Mouse (Mus musculus) urinary bladder, postnatal 36 days (tissue): ENCODE measurements around the gene Thg1l.

Source experiments
- DNase-seq, 2 experiments: peaks; one replicate each; pipeline ENCODE4 v3.0.0; 2022; ENCODE audit warnings: low spot score in 2 of 2, mixed read lengths in 1 of 2

Thg1l gene

DNA sequence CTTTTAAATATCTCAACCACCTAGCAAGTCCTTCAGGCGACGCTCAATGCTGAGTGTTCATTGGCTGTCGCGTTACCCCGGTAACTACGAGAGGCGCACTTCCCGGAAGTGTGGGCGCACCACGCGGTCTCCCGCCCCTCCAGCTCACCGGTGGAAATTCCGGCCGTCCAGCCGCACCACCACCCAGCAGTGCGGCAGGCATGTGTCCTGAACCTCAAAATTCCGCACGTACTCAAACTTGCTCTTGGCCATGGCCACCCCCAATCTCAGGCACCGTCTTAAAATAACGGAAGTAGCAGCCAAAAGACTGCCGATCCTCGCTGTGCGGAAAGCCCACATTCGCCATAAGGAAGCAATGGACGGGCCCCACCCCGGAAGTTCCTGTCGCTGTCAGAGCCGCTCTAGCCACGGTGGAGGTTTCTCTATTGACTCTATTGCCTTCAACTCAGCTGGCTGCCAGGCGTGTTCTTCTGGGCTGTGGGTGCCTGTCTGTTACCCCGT is at the start of gene Thg1l:
Thg1l (minus strand) TSS at position 368 of the 501 bp plus-strand sequence.
- DNase-seq: peak; percentile 85 to 91

DNA sequence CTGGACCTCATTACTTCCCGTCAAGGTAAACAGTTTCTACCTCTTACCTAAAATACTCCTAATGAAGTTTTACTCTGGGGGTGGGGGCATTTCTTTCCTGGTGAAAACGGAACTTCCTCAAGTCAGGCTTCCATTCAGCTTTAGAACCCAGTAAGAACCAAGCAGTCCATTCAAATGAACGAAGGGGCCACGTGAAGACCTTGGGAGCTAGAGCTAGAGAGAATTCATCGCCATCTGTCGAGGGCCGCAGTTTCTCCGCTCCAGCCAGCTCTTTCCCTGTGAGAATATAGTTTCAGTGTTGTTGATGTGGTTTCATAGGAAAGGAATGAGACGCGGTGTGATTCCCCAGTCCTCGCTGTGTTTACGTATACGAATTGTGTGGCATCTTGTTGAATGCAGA is 36.8 kb upstream of the Thg1l start:
- no peak for DNase-seq

DNA sequence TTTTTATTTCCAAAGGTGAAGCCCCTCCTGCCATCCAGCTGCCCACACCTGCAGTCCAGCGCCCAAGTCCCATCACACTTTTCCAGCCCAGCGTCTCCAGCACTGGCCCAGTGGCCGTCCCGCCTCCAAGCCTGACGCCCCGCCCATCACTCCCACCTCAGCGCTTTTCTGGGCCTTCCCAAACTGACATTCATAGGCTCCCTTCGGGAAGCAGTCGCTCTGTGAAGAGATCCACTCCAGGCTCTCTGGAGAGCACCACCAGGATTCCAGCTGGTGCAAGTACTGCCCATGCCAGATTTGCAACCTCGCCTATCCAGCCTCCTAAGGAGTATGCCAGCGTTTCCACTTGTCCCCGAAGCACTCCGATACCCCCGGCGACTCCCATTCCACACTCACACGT is 36.3 kb upstream of the Thg1l start:
- DNase-seq: peak in 1 of 2 experiments; percentile 8

DNA sequence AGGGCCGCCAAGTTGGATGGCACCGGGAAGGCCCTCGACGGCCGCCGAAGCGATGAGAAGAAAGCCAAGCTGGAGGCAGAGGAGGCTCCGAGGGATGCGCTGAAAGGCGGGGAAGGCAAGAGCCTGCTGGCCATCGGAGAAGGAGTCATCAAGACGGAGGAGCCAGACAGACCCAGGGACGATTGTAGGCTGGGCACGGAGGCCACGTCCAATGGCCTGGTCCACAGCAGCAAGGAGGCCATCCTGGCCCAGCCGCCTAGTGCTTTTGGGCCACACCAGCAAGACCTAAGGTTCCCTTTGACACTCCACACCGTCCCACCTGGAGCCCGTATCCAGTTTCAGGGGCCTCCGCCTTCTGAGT is 25.6 kb upstream of the Thg1l start:
- no peak for DNase-seq

DNA sequence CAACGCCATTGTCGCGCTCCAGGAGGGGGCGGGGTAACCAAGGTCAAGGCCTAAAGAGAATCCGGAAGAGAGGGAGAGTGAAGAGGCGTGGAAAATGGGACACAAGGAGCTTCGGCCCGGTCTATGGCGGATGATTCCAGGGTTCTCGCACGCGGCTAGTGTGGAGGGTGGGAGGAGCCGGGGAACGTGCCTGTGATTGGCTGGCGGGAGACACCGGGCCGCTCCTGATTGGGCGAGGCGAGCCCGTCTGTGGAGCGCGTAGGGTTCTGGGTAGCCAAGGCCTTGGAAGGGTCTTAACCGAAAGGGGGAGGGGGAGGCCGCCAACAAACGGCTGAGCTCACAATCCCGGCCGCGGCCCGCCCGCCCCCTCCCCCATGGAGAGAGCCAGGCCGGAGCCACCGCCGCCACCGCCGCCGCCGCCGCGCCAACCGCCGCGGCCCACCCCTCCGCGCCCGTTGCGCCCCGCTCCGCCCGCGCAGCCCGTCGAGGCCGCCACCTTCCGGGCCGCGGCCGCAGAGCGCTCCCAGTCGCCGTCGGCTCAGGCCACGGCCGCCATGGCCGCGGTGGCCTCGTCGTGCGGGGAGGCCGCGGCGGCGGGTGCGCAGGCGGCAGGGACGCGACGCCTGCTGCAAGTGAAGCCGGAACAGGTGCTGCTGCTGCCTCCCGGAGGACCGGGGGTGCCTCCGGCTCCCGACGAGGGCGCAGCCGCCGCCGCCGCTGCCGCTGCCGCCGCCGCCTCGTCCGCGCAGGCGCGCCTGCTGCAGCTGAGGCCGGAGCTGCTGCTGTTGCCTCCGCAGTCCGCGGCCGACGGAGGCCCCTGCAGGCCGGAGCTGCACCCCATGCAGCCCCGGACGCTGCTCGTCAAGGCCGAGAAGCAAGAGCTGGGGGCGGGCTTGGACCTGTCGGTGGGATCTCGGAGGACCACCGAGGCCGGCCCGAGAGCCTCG is 24.9 kb upstream of the Thg1l start, which contains the start of gene Sox30:
Sox30 (plus strand) TSS at position 365 of the 947 bp plus-strand sequence.
- DNase-seq: peak; percentile 32 to 44

DNA sequence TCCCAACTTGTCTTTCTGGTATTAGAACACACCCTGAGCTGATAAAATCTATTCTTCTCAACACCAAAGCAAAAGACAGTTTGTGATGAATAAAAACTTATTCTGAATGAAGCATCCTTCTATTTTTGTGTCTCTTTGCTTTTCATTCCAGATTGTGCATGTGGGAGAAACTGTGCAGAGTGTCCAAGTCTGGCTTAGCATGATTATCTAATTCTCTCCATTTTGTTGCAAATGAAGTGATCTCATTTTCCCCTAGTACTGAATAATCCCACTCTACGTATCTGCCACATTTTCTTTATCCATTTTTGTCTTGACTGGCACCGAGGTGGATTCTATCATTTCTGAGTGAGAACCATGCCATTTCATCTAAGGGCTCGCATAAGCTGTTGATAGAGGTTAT is 20.8 kb upstream of the Thg1l start:
- DNase-seq: no peak

DNA sequence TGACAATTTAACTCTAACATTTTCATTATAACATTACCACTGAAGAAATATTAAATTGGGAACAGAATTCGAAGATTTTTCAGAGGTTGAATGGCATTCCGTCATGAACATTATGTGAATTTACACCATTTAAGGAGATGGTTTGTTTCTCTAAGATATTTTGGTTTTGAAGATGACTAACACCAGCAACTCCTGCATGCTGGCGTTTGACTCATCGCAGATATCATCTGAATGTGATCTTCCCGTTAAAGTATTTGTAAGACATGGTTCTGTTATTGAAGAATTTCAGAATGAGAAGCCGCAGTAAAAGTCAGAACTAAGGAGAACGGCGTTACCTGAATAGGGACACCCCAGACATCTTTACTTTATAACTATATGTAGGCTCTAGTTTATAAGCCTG is 19.2 kb upstream of the Thg1l start:
- DNase-seq: no peak

DNA sequence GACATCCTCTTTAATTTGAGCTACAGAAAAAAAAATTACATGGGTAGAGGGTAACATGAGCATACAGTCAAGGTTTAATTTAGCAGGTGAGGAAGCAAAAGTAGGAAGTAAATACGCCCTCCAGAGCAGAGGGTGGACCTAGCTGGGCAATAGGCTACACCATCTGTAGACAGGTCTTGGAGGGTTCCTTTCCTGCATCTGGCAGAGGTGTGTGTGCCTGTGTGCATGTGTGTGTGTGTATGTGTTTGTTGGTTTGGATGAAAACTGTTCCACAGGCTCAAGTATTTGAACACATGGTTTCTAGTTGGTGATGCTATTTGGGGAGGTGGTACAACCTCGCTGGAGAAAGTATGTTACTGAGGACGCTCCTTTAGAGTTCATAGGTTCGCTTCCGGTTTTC is 18.3 kb upstream of the Thg1l start:
- DNase-seq: no peak

DNA sequence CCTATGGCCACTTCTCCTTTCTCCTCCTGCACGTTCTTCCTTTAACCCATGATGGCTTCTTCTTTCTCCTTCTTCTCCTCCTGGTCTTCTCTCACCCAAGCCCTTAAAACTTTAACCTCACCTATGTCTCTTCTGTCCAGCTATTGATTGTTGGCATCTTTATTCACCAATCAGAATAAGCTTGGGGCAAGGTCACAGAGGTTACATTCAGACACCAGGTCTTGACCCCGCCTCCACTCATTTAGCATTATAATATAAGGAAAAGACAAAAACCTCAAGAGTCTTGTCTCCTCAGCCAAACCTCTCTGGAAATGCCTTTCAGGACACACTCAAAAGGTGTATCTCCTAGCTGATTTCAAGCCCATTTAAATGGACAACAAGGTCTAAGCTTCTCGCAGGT is 13.2 kb upstream of the Thg1l start:
- DNase-seq: no peak

DNA sequence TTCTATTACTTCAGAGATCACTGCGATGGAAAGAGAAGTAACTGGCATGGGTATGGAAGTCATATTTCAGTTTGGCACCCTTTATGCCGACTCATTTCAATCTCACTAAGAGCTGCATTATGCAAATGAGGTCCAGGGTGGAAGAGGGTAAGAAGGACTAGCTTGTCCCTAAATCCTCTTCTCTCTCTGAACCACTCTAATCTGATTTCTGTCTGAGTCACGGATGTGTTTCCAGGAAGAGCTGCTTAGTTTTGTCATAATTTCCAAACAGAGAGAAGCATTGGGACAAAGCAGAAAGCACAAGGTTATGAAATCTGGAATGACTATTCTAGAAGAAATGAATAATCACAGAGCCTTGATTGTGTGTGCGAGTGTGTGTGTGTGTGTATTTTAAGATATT is 11.6 kb upstream of the Thg1l start:
- DNase-seq: no peak

DNA sequence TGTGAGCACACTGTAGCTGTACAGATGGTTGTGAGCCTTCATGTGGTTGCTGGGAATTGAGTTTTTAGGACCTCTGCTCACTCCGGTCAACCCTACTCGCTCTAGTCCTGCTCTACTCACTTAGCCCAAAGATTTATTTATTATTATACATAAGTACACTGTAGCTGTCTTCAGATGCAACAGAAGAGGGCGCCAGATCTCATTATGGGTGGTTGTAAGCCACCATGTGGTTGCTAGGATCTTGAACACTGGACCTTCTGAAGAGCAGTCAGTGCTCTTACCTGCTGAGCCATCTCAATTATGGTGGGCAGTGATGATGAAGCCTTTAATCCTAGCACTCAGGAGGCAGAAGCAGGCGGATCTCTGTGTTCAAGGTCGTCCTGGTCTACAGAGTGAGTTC is 4.7 kb upstream of the Thg1l start:
- DNase-seq: no peak

DNA sequence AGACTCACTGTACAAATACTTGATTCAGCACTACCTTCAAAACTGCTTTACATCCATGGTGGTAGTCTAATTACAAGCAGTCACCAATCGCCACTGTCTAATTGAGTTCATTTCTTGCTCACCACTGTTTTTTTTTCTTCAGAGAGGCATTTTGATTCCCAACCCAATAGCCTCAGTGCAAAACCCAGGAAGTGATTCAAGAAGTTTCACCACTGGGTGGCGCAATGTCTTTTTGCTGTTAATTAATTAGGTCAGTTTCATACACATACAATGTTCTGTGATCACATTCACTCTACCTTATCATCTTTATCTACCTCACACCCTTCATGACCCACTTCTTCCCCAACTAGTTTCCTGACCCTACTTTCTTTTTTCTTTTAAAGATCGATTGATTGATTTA is 4.3 kb upstream of the Thg1l start:
- DNase-seq: no peak

DNA sequence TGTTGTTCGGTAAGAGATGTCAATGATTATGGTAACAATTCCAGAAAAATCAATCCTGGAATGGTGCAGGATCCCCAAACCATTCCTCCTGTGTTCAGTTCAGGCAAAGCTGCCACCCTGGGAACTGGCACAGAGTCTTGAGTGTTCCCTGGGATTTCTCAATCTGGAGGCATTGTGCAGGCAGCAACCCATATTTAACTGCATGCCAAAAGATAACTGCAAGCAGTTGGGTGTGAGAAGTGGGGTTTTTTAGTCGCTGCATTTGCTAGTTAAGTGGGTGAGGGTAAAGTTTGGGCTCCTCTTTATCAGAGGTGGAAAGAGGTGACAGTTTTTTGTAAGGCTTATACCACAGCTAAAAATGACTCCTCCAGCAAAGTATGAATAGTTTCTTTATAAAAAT is 7.8 kb downstream of the Thg1l start:
- no peak for DNase-seq

DNA sequence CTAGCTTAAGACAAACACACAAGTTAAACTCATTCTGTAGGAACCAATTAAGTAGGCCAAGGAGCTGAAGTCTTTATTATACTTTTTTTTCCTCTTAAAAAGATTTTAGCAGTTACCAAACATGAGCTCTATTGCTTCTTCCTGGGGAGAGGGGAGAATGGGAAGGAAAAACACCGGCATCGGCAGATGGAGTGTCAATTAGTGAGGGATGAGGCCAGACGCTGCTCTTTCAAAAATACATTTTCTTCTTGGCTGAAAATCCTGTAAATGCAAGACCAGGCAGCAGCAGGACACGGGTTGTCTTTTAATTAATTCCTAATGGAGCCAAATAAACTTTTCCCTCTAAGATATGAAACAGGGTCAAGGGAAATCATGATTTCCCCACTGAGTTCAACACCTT is 8.5 kb downstream of the Thg1l start:
- DNase-seq: no peak

DNA sequence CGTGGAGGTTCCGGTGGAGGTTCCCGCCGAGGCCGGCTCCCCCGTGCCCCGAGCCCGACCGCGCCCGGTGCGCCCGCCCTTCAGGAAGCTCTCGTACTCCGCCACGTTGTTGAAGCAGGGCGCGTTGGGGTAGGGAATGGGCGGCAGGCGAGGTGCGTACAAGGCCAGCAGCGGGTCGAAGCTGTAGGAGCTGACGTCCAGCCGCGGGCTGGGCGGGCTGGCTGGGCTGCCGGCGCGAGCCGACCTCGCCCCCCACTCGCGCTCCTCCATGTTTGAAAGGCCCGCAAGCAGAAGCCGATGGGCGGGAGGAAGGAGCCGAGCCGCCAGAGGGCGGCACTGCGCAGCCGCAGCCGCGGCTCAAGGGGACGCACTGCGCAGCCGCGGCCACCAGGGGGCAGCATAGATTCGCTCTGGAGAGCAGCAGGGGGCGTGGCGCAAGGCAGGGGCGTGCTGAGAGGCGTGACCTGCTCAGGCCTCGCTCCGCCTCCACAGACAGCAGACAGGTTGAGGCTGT is 10.6 kb downstream of the Thg1l start, which contains the start of gene Lsm11:
Lsm11 (minus strand) TSS at position 293 of the 514 bp plus-strand sequence.
- DNase-seq: peak; percentile 97 to 99

DNA sequence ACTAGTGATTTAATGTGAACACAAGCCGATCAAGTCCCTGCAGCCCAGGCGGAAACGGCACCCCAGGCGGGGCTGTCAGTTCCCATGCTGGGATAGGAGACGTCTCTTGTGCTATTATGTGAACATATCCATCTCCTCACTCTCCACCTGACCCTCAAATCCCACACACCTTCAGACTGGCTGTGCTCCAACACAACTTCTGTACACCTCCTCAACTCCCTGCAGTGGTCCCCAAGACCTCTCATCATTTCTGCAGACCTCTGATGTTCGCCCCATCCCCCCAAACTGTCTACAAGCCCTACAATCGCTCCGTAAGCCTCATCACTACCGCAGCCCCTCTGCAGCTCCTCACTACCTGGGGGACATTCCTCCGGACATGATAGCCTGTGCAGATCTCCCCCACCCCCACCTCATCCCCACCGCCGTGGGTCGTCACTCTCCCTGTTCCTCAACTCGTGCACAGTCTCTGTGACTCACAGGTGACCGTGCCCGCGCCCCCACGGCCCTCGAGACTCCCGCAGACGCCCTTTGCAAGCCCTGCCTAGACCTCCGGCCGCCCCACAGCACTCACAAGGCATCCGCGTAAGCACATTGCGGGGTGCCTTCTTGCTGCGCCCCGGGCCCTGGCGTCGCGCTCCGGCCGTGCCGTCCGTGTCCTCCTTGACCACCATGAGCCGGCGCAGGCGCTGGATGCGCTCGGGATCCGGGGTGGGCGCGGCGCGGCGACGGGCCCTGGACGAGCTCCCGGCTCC is 11.2 kb downstream of the Thg1l start:
- DNase-seq: peak in 1 of 2 experiments; percentile 6

DNA sequence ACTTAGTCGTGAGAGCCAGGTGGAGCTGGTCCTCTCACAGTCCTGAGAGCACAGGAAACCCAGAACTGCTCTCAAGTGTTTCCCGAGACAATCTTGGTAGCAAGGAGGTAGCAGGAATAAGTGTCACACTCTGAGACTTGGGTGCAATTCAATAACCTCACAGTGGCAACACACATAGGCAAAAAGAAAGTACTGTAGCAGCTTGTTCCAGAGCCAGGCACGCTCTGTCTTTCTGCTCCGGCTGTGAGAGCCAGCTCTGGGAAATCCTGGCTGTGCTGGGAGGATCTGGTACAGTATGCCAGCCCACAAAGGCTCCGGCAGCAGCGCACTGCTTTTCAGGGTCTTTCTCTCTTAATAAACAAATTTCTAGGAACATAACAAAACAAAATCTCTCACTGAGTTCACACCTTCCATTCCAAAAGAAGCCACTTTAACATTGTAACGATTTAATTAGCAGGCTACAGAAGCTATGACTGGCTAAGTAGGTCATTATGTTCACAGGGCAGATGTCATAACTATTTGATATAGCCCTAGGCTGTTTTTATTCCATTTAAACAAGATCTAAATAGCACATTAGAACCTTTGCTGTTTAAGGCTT is 12.1 kb downstream of the Thg1l start:
- no peak for DNase-seq

DNA sequence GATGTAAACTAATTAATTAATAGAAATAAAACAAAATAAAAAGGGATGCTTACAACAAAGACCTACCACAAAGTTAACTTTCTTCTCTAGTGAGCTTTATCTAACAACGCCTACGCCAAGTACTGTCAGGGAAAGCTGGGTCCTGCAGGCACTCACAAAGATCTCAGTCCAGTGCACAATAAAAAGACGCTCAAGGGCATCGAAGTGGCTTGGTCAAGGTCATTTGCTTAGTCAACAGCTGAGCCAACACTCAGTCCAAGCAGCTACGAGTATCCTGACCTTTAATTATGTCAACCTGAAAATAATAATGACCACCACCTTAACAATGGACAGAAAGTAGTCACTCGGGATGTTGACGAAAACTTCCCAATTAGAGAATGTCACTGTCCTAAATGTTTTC is 13.0 kb downstream of the Thg1l start:
- no peak for DNase-seq

DNA sequence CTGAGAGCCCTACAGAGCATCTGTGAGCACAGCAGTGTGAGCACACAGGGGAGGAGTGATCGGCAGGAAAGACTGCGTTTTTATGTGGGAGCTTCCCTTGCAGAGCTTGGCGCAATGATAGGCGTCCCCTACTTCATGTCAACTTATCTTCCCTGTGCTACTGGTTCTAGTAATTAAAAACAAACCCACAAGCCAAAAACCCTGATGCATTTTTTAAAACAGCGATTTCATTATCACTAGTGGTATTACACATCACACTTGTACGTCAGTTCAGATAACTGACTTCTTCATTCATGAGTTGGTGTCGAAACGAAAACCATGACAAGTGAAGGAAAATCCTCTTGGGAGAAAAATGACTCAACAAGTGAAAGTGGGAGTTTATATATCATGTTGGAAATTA is 16.4 kb downstream of the Thg1l start:
- no peak for DNase-seq

DNA sequence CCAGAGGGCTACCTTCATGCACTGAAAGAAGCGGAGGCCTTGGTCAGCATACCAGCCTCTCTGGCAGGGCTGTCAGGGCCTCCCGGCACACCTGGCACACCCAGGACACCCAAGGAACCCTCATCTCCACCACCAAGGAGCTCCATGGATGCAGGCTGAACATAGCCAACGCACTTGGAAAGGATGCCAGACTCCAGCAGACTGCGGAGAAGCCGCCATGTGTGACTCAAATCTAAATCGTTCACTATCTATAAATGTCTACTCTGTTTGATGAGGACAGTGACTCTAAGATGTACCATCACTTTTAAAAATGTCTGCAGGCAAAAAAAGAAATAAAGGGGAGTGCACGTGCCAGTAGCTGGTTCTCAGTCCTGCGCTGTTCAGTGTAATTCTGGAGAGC is 17.8 kb downstream of the Thg1l start:
- no peak for DNase-seq

DNA sequence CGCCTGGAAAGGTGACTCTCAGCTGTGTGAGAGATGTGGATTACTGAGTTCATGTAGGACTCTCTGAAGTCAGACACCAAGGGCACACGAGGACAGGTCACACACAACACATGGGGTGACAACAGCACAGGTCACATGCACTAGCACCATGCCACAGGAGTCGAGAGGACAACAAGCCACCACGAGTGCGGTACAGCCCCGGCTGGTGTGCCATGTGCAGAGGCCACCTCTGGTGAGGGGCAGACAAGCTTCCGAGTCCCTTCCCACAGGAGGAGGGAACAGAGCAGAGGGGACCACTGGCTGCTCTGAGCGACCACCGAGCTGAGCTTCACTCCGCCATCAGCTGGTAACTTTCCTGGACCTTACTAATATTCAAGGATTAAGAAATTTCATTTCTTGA is 22.5 kb downstream of the Thg1l start:
- no peak for DNase-seq

DNA sequence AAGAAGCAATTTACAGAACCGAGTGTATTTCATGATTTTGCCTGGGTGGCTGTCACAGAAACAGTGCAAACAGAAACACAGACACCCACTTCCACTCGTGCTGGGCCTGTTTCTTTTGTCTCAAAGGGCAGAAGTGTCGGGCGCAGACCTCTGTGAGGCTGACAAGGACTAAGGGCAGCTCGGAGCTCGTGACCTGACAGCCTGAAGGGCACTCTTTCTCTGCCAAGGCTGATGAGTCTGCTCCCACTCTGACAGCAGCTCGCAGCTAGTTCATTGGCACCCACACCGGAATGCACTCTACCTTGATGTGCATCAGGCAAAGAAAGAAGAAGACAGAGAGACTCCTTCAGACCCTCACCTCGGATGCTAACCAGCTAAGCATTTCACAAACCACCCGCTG is 25.8 kb downstream of the Thg1l start:
- DNase-seq: no peak
